Mouse (Mus musculus) kidney, postnatal 4 days (tissue): Measurements from ENCODE around the gene Bcor.

ENCODE experiments used
- DNase-seq, 2 experiments: peaks; one replicate each; pipeline ENCODE4 v3.0.0; 2021; ENCODE audit warnings: mixed read lengths in 2 of 2

The Bcor gene

DNA sequence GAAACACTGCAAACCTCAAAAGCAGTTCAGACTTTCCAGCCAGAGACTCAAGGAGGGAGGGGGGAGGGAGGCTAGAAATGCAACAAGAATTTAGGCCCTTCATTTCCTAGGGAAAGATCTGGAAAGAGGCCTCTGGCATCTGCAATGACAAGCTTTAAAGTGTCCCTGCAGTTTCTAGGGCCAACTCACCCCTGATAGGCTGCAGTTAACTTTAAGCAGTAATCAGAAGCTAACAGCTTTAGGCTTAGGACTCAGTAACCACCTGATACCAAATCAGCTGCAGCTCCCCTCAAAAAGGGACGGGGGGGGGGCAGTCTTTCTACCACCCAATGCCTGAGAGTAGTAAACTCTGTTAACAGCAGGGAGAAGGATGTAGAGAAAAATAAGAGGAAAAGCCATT is 156.6 kb downstream of the Bcor start:
- no peak for DNase-seq

DNA sequence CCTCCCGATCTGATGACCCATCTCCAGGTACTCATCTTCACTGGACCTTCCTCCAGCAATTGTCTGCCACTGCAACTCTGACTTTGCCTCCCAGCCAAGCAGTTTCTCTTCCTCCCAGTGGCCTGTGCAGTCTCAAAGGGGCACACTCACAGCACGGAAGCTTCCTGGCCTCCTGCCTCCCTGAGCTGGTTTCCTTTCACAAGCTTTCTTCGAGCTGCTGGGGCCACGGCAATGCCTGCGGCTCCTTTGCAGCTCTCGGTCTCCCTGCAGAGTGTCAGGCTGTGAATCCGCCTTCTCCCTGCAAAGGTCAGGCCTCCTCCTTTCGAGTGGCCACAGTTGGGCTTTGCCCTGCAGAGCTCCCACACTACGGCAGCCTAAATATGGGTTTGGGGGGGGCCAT is 157.0 kb downstream of the Bcor start:
- peak in 1 of 2 experiments; percentile 20 for DNase-seq

DNA sequence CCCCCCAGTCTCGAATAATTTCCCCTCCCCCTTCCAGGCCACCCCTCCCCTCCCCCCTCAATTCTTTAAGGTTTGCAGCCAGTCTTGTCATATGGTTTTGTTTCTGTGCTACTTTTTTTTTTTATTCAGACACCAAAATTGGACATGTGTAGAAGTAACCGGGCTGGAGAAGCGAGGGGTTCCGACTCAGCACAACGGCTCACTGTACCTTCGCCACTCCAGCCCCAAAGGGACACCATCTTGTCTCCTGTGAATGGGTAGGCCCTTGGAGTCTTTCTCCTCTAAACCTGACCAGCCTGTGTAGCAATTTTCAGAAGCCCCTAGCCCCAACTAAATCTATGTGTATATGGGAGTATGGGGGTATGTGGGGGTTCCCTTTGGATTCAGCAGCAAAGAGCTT is 157.6 kb downstream of the Bcor start:
- DNase-seq: no peak

DNA sequence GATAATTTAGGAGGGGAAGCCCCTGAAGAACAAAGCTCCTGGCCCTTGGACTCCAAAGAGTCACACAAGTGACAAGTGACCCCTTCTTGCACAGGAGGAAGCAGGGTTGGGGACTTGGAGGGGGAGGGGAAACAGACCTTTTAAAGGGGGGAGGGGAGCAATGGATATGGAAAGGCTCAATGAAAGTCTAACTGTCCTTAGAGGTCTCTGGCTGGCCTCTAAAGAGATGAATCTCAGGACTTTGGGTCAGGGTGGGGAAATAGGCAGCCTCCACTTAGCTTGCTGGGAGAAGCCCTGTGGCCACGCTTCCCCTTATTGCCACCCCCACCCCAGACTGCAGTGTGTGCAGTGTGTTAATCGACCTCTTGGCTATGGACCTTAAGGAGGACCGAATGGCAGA is 158.2 kb downstream of the Bcor start:
- no peak for DNase-seq

- DNase-seq: no peak
Measured at GRCm38 (mm10) chrX:12001336-12001735, 158.8 kb downstream of the Bcor start.

DNA sequence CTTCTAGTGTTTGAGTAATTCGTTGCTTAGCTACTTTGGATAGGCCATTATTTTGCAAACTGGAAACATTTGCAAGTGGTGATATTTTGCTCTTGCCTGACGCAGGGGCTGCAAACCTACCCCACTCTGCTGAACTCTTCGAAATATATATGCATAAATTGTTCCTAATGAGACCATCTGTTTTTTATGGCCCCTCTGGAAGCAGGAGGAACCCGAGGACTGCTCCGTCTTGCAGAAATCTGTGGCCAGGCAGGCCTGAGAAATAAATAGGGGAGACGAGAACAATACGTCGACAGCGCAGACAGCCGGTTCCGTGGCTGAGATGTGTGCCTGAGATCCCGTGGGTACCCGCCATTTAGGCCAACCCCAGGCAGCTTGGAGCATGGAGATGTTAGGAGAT is 159.5 kb downstream of the Bcor start:
- no peak for DNase-seq

GRCm38 (mm10) chrX:11999951-12000350 is 160.2 kb downstream of the Bcor start:
- DNase-seq: no peak

GRCm38 (mm10) chrX:11998934-11999336 is 161.2 kb downstream of the Bcor start:
- DNase-seq: peak; percentile 76 to 85

DNA sequence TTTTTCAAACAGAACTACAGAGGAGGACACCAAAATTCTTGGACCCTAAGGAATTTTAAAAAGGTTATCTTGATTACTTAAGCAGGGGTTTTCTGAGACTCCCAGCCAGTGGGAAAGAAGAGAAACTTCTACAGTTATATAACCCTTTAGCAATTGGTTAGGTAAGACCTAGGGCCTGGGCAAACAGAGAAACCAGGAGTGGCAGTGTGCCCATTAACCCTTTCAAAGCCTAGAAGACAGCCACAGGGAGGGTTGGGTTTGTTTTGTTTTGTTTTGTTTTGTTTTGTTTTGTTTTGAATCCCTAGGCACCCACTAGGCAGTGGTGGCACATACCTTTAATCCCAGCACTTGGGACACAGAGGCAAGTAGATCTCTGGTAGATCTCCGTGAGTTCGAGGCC is 163.3 kb downstream of the Bcor start:
- no peak for DNase-seq

DNA sequence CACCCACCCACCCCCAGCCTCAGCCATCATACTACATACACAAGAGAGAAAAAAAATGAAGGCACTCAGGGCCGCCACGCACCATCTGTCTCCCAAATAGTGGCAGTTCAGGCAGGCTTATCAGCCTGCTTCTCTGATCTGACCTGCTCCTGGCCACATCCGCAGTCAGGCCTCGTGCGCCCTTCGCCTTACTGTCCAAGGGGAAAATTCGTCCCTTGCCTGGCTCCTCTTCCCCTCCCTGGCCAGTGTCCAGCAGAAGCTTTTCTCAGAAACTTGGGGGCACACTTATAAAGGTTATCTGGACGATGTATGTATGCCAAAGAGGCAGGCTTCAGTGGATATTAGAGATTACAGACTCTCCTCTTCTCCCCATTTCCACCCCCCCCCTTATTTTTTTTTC is 163.7 kb downstream of the Bcor start:
- DNase-seq: no peak

GRCm38 (mm10) chrX:11993641-11994419 is 166.3 kb downstream of the Bcor start:
- no peak for DNase-seq

DNA sequence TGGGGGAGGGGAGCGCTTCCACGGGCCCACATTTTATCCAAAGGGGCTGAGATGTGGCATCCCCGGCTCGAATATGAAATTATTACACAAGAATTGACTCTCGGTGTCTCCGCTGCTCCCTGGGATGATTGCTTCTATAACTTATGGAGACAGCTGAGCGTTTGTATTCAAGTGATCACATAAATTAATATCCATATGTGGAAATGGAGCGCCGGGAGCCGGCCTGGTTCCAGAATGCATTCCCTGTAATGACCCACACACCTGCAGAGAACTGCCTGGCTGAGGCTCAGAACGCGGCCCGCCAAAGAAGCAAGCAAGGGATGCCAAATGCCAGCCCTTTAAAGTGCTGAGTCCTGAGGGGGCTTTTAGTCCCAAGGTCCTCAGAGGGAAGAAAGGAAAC is 170.7 kb downstream of the Bcor start:
- no peak for DNase-seq

- DNase-seq: no peak
Measured at GRCm38 (mm10) chrX:11988191-11988896, 171.8 kb downstream of the Bcor start.

- no peak for DNase-seq
Measured at GRCm38 (mm10) chrX:11987602-11988001, 172.6 kb downstream of the Bcor start.
